Mouse (Mus musculus) retina, postnatal 7 days (tissue): Measurements from ENCODE around the gene Gm20388.

Experiments used
- DNase-seq: peaks from one replicate; pipeline ENCODE4 v3.0.0-alpha.2; 2012; ENCODE audit warnings: low read depth, low spot score

Gene Gm20388

DNA sequence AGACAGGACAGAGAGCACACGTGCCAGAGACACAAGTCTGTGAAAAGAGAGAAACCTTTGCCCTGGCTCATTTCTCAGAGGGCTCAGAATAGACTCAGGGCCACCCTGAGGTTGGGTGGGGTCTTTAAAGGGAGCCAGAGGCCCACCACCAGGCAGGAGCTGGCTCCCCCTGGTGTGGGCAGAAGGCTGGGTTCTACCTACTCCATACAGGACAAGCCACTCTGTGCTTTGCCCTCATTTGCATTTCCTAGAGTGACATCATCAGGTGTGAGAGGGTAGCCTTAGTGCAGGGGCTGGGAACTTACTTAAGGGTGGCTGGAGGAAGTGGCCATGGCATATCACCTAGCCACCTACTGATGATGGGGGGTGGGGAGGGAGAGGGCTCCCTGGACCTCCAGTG lies 2145.5 kb downstream of the Gm20388 start:
- DNase-seq = no peak

DNA sequence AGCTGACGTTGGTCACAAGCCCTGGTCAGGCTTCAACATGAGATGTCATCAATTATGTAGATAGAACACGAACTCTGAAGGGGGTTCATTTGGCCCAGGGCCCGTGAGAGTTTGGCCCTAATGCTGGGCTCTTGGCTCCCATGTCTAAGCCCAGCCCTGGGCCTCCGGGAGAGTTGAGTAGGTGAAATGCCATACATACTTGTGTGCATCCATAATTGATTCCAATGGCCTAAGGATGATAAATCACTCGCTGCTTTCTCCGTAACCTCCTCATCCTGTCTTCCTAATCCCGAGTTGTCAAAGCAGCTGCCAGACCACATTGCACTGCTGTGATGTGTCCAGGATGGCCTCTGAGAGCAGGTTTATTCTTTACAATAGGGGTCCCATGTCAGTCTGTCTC lies 2146.2 kb downstream of the Gm20388 start:
- DNase-seq = no peak

DNA sequence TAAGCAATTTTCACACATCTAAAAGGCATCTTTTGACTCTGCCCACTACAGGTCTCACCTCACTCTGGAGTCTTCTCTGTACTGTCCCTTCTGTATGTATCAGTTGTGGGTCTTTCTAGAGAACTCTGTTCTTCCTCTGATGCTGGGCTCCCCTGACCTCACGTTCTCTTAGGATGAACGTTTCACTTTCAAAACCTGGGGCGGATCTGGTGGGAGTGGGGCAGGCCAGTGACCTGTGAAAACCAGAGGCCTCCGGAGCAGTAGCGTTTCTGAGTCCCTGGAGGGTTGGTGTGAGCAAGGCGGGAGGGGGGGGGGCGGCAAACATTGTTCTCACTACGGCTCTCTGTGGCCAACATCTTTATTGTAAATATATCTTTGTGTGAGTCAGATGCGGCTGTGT lies 2147.9 kb downstream of the Gm20388 start:
- no peak for DNase-seq

DNA sequence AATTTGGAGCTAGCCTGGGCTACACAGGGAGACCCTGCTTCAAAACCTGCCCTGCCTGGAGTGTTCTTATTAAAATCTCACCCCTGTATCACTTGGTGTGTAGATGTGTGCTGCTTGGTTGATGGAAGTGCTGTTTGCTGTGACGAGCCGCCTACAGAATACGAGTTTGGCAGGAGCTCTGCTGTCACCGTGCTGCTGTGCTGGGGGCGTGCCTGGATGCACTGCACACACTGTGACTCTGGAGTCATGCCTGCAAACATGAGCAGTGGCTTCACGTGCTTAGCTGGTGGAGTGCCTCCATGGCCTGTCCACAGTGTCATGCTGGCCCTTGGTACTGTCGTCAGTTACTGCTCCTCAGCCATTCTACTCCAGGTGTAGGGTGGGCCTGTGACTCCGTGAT lies 2148.3 kb downstream of the Gm20388 start:
- no peak for DNase-seq

- no peak for DNase-seq
These were observed 2152.0 kb downstream of the Gm20388 start for GRCm38 (mm10) chr8:122062508-122063223.

GRCm38 (mm10) chr8:122064353-122064752 lies 2153.7 kb downstream of the Gm20388 start:
- no peak for DNase-seq

DNA sequence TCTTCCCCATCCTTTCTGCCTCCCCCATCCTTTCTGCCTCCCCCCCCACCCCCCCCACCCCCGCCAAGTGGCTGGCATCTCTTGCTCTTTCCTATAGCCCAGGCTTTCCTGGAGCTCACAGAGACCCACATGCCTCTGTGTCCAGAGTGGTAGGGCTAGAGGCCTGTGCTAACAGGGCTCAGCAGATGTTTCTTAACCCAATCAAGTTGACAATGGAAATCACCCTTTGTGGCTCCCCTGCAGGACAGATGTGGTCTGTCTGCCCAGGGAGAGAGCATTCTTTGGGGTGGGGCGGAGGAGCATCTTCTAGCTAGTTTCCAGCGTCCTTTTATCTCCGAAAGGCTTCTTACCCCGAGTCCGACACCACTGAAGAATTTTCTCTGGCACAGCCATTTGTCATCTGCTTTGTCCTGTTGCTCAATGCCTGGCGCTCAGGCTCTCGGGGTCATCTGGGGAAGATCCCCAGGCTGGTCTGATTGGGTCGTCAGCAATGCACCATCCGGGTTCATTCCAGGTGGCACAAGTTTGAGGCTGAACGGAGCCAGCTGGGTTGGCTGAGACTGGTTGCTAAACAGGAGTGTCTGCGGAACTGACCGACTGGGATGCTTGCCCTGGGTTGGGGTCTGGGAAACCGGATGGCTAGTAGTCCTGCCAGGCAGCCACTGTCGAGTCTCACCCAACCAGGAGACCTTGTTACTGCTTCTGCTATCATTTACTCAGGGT lies 2157.3 kb downstream of the Gm20388 start:
- DNase-seq = no peak

GRCm38 (mm10) chr8:122068609-122069008 lies 2158.0 kb downstream of the Gm20388 start:
- no peak for DNase-seq

DNA sequence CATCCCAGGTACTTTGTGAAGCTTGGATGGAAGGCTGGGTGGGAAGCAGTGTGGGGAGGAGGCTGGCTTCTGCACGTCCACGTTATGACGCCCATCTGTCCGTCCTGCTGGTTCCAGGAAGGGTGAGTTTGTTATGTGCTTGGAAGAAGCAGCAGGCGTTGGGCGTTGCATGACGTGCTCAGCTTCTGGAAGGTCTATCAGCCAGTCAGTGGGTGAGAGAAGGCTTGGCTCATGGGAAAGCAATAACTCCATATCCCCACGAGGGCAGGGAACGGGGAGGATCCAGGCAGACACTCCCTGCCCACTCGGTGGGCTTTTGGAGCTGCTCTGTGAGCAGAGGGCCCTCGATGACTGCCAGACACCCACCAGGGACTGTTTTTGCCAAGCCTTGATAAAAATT lies 2158.6 kb downstream of the Gm20388 start:
- no peak for DNase-seq

- DNase-seq = no peak
These were observed 2160.6 kb downstream of the Gm20388 start for GRCm38 (mm10) chr8:122071193-122071592.

DNA sequence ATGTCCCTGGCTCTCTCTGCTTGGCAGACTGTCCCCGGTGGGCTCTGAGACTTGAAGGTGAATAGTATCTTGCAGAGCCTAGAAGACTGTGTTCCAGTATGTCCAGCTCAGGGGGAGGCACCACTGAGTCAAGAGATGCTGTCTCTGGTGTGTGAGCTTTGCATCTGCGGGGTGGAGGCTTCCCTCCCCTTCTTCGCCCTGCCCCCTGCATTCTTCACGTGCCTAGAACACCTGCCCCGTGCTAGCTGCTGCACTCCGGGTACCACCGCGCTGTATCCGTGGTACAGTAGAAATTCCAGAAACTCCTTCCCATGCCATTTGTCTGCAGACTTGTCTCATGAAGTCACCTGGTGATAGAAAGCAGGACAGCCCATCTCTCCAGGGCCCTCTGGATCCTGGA lies 2163.3 kb downstream of the Gm20388 start:
- DNase-seq = no peak

GRCm38 (mm10) chr8:122074442-122074841 lies 2163.8 kb downstream of the Gm20388 start:
- no peak for DNase-seq

GRCm38 (mm10) chr8:122074977-122075376 lies 2164.3 kb downstream of the Gm20388 start:
- no peak for DNase-seq

DNA sequence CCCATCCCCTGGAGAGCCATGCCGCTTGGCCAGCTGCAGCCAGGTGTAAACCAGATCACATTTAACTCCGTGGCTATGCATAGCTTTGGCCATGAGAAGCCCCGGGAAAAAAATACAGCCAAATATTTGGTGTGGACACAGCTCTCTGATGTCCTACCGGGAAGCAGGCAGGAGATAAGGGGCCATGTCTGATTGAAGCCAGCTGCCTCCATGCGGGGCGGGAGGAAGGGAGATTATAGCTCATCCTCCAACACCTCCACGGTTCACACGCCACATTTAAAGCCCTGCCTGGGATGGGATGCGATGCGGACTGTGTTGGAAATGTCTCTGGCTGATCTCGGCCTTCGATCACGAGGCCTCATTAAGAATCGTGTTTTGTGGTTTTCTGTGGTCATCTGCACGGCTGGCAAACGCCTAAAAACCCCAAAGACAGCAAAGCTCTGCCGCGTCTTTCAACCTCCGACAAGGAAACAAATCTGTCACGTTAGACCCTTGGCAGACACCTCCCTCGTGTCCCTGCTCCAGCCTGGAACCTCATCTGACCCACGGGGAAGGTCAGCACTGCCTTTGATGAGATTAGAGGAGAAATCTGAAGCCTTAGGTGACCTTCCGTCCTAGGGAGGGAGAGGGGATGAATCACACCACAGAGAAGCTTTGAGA lies 2165.7 kb downstream of the Gm20388 start:
- DNase-seq = no peak

GRCm38 (mm10) chr8:122078321-122078720 lies 2167.7 kb downstream of the Gm20388 start:
- DNase-seq = no peak

- no peak for DNase-seq
These were observed 2168.5 kb downstream of the Gm20388 start for GRCm38 (mm10) chr8:122079093-122079492.

GRCm38 (mm10) chr8:122080347-122080746 lies 2169.7 kb downstream of the Gm20388 start:
- DNase-seq = no peak

- DNase-seq = no peak
These were observed 2172.8 kb downstream of the Gm20388 start for GRCm38 (mm10) chr8:122083401-122083800.

DNA sequence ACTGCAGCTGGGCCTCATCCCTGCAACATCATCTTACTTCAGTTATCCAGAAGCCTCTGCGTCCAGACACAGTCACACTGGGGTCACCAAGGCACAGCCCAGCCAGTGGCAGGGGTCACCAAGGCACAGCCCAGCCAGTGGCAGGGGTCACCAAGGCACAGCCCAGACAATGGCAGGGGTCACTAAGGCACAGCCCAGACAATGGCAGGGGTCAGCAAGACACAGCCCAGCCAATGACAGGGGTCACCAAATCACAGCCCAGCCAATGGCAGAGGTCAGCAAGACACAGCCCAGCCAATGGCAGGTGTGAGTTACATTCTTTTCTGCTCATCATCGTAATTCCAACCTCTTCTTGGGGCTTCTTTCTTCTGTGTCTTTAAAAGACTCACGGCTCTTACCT lies 2173.5 kb downstream of the Gm20388 start:
- no peak for DNase-seq

DNA sequence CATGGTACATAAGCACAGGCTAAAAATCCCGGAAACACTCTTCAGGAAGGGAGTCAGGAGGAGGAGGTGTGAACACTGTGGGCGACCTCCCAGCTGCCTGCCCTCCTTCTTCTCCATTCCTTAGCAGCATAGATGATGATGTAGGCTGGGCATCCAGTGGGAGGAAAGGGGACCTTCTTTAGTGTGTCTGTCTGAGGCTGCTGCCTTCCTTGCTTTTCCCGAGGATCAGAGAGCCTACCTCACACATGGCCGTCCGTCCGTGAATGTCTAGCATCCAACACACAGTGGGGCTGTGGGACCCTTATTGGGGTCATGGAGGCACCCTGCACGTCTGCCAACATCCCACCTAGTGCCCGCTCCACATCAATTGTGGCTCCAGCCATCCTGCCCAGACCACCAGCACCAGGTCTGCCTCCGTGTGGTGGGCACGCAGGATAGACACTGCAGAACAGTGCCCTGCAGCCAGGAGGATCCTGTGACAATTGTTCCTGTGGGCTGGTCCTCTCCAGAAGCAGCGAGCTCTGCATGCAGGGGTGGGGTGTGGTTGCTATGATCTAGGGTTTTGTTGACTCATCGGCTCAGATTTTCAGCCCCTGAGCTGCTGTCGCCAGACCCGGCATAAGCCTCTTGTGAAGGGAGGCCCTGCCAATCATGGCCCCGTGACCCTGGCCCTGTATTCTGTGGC lies 2174.2 kb downstream of the Gm20388 start:
- no peak for DNase-seq

- DNase-seq = no peak
These were observed 2175.4 kb downstream of the Gm20388 start for GRCm38 (mm10) chr8:122086064-122086463.

- no peak for DNase-seq
These were observed 2178.0 kb downstream of the Gm20388 start for GRCm38 (mm10) chr8:122088631-122089030.
